Comparison of ENCODE assay signal across 8 mouse cellular contexts in the genomic region with DNA sequence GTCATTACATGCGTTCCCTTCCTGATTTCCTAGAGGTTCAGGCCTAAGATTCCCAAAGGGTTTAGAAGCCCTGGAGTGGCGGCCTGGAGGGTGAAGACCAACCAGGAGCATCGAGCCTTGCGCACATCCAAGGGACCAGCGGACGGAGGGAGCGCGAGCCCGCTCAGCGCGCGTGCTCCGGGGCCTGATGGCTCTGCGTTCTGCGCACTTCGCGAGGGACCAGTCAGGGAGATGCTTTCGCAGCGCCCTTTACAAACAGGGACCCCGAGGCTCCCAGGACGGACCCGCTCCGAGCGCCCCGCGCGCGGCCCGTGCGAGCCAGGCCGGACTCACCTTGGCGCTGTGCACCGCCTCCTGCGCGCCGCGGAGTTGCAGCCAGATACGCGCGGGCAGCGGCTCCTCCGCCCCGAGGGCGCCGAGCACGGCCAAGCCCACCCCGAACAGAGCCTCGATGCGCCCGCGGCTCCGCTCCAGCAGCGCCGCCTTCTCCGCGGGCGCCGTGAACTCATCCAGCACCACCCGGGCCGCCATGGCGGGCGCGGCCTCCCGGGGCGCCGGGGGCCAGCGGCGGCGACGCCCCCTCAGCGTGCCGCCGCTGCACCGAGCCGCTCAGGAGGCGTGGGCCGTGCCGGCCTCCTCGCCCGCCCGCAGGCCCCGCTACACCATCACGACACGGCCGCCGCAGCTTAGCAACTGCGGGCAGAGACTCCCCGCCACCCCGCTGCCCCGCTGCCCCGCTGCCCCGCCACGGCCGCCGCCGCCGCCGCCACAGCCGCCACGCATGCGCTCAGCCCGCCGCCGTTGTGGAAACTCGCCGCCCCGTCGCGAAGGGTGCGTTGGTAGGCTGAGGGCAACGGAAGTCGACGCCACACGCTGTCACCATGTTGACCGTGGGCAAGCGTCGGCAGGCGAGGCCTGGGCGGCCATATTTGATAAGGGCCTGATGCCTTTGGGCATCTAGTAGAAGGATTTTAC. TPM values are rescaled to one million over a fixed set of nuclear protein-coding genes. Genes with fewer than 3 reads are reported as not detected.
A peak's percentile ranks its signal among the peaks of the same experiment; 100 is the strongest.
DNase-seq lines count a peak whose midpoint lies in the region; ATAC-seq and TF ChIP-seq lines count a peak whose summit lies in the region.

A gene (minus strand): TSS at position 770 of the 975 bp plus-strand sequence.

- intact Hi-C loops in heart, postnatal 25 days (cut with DNase I): loop anchor here (5.0 kb wide), 2 partner anchors 137 to 262 kb away; a partner anchor contains a TSS

- H3K27me3 ChIP-seq in G1E (ENCODE audit: insufficient read depth, low read length): peaks cover 3% of the 10 kb centered on the region; the same call in 1 of the 2 replicates
- no peaks in the 10 kb centered on the region for H3K27me3 ChIP-seq in forebrain, embryonic 15.5 days
- no peaks in the 10 kb centered on the region for H3K27me3 ChIP-seq in neural tube, embryonic 14.5 days (ENCODE audit: control insufficient read depth, insufficient read depth, low read length)
- no peaks in the 10 kb centered on the region for H3K27me3 ChIP-seq in testis, adult 2 months (ENCODE audit: control insufficient read depth, insufficient read depth, low read length)

- peak; percentile 86 for DNase-seq in G1E (ENCODE audit: low spot score)
- DNase-seq in cerebellum, adult 11-12 months: peak; percentile 95
- peak; percentile 85 for DNase-seq in heart, postnatal 25 days (ENCODE audit: low spot score)
- DNase-seq in layer of hippocampus, adult 18-20 months (ENCODE audit: low spot score in 2 of 2): peak; percentile 92 to 95
- DNase-seq in lung, adult 18-20 months: peak; percentile 94 to 95

- H3K4me3 ChIP-seq in G1E (ENCODE audit: low read depth, low read length): peak within 1 kb of the TSS; percentile 97
- peak within 1 kb of the TSS; percentile 88 for H3K4me3 ChIP-seq in forebrain, embryonic 15.5 days
- H3K4me3 ChIP-seq in neural tube, embryonic 14.5 days (ENCODE audit: low read depth, low read length): peak within 1 kb of the TSS; percentile 90
- peak within 1 kb of the TSS; percentile 90 for H3K4me3 ChIP-seq in testis, adult 2 months (ENCODE audit: control insufficient read depth, low read depth, low read length)

- peak; percentile 93 for ATAC-seq in G1E (ENCODE audit: extremely low read depth, insufficient number of reproducible peaks, low FRiP score, poor library complexity, severe bottlenecking)
- ATAC-seq in forebrain, embryonic 15.5 days (replicated peaks): peak; percentile 98
- peak; percentile 97 for ATAC-seq in neural tube, embryonic 14.5 days (ENCODE audit: low read depth)

- peak within 1 kb of the TSS; percentile 77 for H3K9ac ChIP-seq in forebrain, embryonic 15.5 days (replicated peaks)
- H3K9ac ChIP-seq in neural tube, embryonic 14.5 days (replicated peaks; ENCODE audit: low read depth, low read length): peak within 1 kb of the TSS; percentile 91

- H3K36me3 ChIP-seq in G1E (replicated peaks): peaks cover 30% of the 10 kb centered on the region
- H3K36me3 ChIP-seq in forebrain, embryonic 15.5 days: no peaks in the 10 kb centered on the region; the same call in 1 of the 2 replicates
- H3K36me3 ChIP-seq in neural tube, embryonic 14.5 days (ENCODE audit: control insufficient read depth, insufficient read depth, low read length): 0 out of 2 replicates have a peak, but pooled peaks cover 1% of the 10 kb centered on the region
- H3K36me3 ChIP-seq in testis, adult 2 months (ENCODE audit: control insufficient read depth, insufficient read depth, low read length): no peaks in the 10 kb centered on the region

- peak; percentile 62 for TF ChIP-seq POLR2A in testis, adult 2 months (IDR thresholded peaks at IDR 0.05; ENCODE audit: control insufficient read depth, low read depth, low read length)

- WGBS in forebrain, embryonic 15.5 days: under 1% methylated on average over 107 of the region's 119 CpGs
- under 1% methylated on average over 115 of the region's 119 CpGs for WGBS in neural tube, embryonic 14.5 days

- TF ChIP-seq CTCF in G1E (IDR thresholded peaks at IDR 0.05; ENCODE audit: low read depth, low read length): no peak
- no peak for TF ChIP-seq CTCF in testis, adult 2 months (IDR thresholded peaks at IDR 0.05; ENCODE audit: control insufficient read depth, insufficient read depth, insufficient replicate concordance, low read depth, low read length)

- H3K4me2 ChIP-seq in forebrain, embryonic 15.5 days (replicated peaks): peak within 1 kb of the TSS; percentile 72
- H3K4me2 ChIP-seq in neural tube, embryonic 14.5 days (ENCODE audit: low read depth, low read length): peak within 1 kb of the TSS; percentile 95

- H3K9me3 ChIP-seq in G1E (replicated peaks): no peaks in the 10 kb centered on the region
- H3K9me3 ChIP-seq in forebrain, embryonic 15.5 days: no peaks in the 10 kb centered on the region
- H3K9me3 ChIP-seq in neural tube, embryonic 14.5 days (ENCODE audit: control insufficient read depth, low read length): no peaks in the 10 kb centered on the region

- H3K27ac ChIP-seq in forebrain, embryonic 15.5 days (replicated peaks): peak within 1 kb of the TSS; percentile 90
- peak within 1 kb of the TSS; percentile 86 for H3K27ac ChIP-seq in neural tube, embryonic 14.5 days (ENCODE audit: low read depth, low read length)
- H3K27ac ChIP-seq in testis, adult 2 months (ENCODE audit: control insufficient read depth, insufficient read depth, low read depth, low read length): peak within 1 kb of the TSS; percentile 80

- H3K4me1 ChIP-seq in G1E (ENCODE audit: insufficient read depth, low read depth, low read length): peaks cover 54% of the 10 kb centered on the region
- H3K4me1 ChIP-seq in forebrain, embryonic 15.5 days: peaks cover 22% of the 10 kb centered on the region
- H3K4me1 ChIP-seq in neural tube, embryonic 14.5 days (ENCODE audit: control insufficient read depth, insufficient read depth, low read length): peaks cover 20% of the 10 kb centered on the region
- H3K4me1 ChIP-seq in testis, adult 2 months (ENCODE audit: control insufficient read depth, insufficient read depth, low read length): peaks cover 14% of the 10 kb centered on the region

RNA-seq across cellular contexts. Expression of the gene that starts here (rescaled TPM):
- total RNA-seq in G1E (2014; fragmentation: Nextera tagmentation) (30.1 and 32.7 TPM in 2 replicates), G1E (2017) (10.6 and 11.4 TPM in 2 replicates)
- 12.7 and 17.2 TPM in 2 replicates for polyA plus RNA-seq in G1E (2012)
- 10.0 and 10.9 TPM in 2 replicates for polyA plus RNA-seq in forebrain, embryonic 15.5 days (2015; fragmentation: Nextera tagmentation; extraction: Ambion mirVana)
- total RNA-seq in heart, postnatal 25 days (2021): 10 to 100 TPM; 15.7 to 16.9 TPM
- total RNA-seq in layer of hippocampus, adult 18-20 months (2021): 10 to 100 TPM; 45.4 to 45.5 TPM
- 11.4 and 12.7 TPM in 2 replicates for polyA plus RNA-seq in neural tube, embryonic 14.5 days (2014; fragmentation: Nextera tagmentation; extraction: Ambion mirVana)
- 5.0 and 6.7 TPM in 2 replicates for polyA plus RNA-seq in testis, adult 2 months (2012; rRNA removed)

Comparison
In these comparisons a context has a peak if more than half of its experiments do, and no peak if none do; other contexts are left out.
1. Peak in every context shown above with its lines: DNase-seq, ATAC-seq, H3K4me3 ChIP-seq and H3K27ac ChIP-seq.